Mouse (Mus musculus) adrenal gland, postnatal 10 days (tissue): ENCODE measurements around the gene Tsc22d4. TPM values are rescaled to one million over a fixed set of nuclear protein-coding genes. Genes with fewer than 3 reads are reported as not detected.
A peak's percentile ranks its signal among the peaks of the same experiment; 100 is the strongest.

Source experiments
- DNase-seq: peaks from one replicate; pipeline ENCODE4 v3.0.0; 2021; ENCODE audit warnings: mixed read lengths
- total RNA-seq, 2 experiments: library from RNA; stranded (reverse); gene quantifications; 2 replicates each; pipeline ENCODE4 v1.2.3; 2021

Tsc22d4 gene
- total RNA-seq, 2 experiments from 2014 or later = 88.3 to 101 TPM

DNA sequence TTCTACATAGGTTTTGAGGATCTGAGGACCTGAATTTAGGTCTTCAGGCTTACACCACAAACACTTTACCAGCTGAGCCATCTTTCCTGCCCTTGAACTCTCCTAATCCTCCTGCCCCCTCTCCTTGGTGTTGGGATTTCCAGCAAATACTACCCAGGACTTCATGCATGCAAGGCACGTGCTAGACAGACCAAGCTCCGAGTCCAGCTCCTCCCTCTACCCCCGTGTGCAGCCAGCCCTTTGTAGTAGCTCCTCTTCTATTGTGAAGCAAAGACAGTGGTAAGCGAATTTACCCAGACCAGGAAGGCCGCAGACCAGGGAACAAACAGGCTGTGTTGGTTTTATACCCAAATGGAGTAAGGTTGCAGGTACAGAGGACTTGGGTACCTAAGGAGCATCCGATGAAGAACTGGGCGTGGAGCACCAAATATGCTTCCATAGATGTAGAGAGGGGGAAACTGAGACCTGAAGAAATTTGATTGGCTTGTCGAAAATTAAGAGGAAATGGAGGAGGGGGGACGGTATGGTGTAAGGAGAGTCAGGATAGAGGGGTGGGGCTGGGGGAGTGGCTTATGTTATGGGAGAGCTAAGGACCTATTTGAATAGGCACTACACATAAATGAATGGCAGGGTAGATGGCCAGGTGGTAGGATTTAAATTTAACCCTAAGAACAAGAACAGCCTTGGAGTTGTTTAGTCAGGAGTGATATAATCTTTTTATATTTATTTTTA lies 19.2 kb downstream of the Tsc22d4 start:
- DNase-seq = no peak

DNA sequence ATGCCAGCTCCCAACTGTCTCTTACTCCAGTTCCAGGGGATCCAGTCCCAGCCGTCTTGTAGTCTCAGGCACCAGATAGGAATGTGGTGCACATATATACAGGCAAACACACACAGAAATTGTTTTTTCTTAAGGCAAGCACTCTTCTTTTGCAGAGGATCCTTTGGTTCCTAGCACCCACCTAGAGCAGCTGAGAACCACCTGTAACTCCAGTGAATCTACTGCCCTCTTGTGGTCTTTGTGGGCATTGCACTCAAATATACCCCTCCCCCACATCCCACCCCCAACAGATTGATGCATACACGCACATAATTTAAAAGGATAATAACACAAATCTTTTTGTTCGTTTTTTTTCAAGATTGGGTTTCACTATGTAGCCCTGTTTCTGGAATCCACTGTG lies 20.7 kb downstream of the Tsc22d4 start:
- no peak for DNase-seq

DNA sequence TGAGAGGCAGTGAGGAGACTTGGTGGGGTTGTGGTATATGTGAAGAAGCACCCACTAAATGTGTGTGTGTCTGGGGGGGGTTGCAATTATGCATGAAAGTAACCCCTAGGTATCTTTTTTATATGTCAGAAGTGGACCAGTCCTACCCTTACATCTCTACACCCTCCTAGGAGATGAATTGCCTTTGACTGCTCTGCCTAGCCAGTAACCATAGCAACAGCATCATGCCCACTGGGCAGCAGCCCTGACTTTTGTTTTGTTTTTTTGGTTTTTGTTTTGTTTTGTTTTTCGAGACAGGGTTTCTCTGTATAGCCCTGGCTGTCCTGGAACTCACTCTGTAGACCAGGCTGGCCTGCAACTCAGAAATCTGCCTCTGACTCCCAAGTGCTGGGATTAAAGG lies 22.9 kb downstream of the Tsc22d4 start:
- no peak for DNase-seq

DNA sequence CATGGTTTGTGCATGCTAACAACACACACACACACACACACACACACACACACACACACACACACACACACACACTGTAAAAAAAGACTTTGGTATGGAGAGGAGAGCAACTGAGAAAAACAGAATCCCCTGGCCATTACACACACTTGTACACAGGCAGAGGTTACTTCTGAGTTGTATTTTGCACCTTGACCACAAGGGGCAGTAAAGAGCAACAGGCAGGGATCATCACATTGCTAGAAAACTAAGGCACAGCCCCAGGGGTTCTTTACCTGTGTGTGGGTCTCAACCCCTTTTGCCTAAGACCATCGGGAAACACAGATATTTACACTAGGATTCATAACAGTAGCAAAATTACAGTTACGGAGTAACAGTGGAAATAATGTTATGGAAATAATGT lies 25.2 kb downstream of the Tsc22d4 start:
- DNase-seq = no peak

DNA sequence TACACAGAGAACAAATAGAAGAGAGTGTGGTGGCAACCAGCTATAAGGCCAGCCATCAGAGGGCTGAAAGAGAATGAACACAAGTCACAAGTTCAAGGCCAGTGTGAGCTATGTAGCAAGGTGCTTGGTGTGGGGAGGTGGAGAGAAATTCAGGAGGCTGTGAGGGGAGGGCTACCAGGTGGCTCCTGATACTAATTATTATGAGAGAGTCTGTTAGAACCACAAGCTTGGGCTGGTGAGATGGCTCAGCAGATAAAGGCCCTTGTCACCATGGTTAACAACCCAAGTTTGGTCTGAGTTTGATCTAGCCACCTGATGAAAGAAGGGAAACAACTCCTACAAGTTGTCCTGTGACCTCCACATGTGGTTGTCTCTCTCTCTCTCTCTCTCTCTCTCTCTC lies 27.2 kb downstream of the Tsc22d4 start:
- DNase-seq = no peak

DNA sequence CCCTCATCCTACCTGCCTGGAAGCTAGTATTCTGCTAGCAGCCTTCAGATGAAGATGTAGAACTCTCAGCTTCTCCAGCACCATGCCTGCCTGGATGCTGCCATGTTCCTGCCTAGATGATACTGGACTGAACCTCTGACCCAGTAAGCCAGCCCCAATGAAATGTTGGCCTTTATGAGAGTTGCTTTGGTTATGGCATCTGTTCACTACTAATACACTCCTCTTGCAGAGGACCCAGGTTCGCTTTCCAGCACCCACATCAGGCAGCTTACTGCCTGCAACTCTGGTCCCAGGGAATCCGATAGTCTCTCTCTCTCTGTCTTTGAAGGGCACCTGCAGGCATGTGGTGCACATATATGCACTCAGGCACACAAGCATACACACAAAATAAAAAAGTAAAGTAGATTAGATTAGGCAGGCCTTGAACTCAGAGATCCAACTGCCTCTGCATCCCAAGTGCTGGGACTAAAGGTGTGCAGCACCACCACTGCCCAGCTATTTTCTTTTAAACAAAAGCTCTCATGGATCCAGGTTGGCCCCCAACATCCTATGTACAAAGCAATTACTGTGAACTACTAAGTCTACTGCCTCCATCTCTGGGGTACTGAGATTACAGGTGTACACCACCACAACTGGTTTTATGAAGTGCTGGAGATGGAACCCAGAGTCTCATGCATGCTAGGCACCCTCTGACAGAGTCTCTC lies 30.2 kb downstream of the Tsc22d4 start:
- no peak for DNase-seq

DNA sequence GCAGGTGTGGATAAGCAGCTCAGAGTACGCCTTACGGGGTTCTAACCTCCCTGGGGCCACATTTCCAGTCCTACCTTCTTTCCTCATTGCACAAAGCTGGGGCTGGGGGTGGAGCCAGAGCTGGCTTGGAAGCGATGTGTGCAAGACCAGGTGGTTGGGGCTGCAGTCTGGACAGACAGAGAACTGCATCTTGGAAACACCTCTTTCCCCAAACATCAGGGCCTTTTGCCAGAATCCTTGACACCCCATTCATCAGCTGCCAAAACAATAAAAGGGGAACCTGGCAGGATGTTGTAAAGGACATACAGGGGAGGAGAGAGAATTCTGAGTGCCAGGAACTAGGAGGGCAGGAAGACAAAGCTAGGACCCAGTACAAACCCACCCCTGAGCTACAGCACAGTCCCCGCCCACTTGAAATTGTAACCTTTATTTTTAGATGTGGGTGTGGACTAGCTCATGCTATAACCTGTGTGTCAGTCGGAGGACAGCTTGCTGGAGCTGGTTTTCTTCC lies 30.9 kb downstream of the Tsc22d4 start:
- DNase-seq = peak; percentile 52

DNA sequence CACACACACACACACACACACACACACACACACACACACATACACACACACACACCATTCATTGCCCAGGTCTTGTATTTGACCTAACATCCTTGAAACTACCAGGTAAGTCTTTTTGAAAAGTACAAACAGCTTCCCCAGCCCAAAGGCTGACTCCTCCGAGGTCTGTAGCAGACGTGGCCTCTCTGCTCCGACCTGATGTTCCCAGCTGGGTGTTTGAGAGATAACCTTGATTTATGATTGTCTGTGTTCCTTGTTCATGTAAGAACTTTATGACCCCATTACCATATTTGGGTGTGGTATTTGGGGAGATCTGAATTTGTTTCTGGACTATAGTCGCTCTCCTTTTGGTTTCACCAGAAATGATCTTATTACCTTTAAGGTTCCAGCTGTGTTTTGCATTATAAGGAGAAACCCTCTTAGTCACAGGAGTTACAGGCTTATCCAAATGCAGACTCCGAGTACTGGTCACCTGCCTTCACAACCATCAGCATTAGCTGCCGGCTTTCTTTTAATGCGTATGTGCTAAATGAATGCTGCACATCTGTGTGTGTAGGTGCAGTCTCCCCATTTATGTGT lies 31.8 kb downstream of the Tsc22d4 start:
- no peak for DNase-seq

DNA sequence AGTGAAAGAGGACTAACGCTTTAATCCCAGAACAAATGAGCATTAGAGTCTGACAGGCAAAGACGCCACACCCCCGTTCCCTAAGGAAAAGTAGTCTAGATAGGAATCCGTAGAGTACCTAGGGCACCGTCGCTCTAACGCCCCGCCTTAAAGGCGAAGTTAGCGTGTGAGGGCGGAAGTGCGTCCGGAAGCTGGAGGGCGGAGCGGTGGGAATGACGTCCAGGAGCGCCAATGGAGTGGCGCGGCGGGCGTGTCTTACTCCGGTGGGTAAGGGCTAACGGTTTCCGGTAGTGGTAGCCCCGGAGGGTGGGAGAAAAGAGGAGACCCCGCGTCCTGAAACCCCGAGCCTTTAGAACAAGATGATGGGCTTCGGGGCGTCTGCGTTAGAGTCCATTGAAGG lies 33.1 kb downstream of the Tsc22d4 start, which contains the start of gene Ppp1r35:
TSS of gene Ppp1r35 (plus strand) at position 215 of the 400 bp plus-strand sequence.
- DNase-seq = peak; percentile 98

DNA sequence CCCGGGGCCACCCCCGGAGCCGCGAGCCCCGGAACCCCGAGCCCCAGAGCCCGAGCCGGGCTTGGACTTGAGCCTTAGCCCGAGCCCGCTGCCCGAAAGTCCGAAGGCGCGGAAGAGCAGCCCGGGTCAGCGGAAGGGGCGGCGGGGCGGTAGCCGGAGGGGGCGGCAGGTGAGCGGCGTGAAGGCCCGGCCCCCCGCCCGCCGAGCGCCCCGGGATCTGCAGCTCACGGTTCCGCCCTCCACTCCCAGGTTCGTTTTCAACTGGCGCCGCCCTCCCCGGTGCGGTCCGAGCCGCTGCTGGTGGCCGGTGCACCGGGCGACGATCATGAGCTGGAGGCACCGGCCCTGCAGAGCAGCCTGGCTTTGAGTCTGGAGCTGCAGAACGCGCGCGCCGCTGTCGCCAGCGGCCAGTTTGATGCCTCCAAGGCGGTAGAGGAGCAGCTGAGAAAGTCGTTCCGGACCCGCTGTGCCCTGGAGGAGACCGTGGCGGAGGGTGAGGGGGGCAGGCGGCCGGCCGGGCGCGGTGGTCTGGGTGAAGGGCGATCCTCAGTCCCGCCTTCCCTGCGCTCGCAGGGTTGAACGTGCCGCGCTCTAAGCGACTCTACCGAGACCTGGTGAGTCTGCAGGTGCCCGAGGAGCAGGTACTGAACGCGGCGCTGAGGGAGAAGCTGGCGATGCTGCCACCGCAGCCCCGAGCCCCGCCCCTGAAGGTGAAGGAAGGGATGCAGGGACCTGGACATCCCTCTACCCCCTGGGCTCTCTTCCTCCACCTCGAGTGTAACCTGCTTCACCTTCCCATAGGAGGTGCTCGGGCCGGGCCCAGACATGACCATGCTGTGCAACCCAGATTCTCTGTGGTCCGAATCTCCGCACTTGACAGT lies 33.8 kb downstream of the Tsc22d4 start:
- peak; percentile 66 for DNase-seq

DNA sequence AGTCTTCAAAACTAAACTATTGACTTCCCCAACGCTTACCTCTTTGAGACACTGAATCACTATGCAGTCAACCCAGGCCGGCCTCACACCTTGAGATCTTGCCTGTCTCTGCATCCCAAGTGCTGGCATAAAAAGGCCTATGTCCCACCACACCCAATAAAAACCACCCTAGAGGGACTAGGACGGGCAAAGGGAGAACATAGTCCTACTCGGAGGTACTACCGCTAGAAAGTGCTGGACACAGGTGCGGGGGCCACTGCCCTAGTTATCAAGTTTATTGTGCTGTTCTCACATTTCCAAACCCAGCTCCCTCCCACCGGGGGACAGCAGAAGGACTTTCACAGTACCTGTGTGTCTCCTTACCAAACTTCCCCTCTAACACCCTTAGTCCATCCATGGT lies 36.1 kb downstream of the Tsc22d4 start:
- no peak for DNase-seq

DNA sequence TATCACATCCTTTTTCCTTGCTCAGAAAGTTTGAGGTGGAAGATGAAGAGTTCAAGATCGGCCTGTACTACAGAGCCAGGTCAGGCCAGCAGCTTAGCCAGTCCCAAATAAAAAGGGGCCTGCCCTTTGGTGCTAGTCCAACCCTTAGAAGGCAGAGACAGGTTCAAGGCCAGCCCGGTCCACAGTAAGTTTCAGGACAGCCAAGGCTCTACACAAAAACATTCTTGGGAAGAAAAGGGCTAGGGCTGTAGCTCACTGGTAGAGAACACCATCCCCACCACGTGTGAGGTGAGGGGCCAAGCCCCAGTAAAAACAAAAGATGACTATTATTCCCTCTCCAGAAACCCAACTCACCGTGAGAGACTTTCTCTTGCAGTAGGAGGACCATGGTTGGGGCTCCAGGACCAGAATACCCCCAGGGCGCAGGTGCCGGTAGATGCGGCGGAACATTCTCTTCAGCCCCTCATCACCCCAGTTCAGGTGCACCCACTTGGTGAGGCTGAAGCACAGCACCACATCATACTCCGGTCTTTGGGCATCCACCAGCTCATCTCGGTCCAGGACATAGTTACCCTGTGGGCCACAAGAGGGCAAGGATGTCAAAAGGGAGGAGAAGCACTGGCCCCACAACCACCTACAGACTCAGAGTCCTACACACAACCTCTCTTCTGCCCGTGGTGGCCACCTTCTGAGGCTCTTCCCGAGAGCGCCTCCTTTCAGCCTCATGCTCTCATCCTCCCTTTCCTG lies 37.4 kb downstream of the Tsc22d4 start:
- DNase-seq = no peak

DNA sequence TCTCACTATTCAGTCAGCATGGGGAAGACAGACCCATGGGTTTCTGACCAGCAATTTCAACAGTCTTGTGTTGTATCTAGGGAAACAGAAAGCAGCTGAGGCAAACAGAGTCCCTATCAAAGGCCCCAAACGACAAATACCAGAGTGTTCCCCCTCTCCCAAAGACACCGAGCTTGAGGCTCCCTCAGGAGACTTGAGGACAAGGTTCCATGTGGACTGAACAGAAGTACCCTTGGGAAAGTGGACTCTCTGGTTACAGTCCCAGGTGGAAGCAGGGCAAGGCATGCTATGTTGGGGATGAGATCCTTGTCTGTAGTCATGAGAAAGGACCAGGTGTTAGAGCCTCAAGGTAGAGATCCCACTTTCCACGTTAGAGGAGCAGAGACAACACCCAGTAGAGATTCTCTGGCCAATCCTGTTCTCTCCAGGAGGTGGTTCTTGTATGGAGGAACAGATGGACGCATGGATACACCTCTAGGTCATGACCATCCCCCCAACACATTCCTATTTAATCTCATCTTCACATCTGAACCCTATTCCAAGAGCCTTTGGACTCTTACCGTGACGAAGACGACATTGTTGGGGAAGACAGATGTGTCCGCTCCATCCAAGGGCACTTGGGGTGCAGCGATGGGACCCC lies 38.5 kb downstream of the Tsc22d4 start:
- no peak for DNase-seq

DNA sequence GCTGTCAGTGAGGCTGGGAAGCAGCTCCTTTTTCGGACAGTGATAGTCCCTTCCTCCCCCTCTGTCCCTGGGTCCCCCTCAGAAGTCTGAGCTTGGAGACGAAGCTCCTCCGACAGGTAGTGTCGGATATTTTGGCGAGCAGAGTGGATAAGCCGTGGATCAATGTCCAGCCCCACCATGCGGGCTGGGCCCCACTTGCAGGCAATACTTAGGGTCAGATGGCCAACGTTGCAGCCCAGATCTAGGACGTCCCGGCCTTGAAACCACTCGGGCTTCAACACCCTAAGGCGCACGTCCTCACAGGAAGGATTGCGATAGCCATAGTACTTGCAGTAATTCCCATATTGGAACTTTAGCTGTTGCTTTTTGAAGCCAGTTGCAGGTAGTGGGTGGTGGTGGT lies 39.0 kb downstream of the Tsc22d4 start:
- peak; percentile 44 for DNase-seq

DNA sequence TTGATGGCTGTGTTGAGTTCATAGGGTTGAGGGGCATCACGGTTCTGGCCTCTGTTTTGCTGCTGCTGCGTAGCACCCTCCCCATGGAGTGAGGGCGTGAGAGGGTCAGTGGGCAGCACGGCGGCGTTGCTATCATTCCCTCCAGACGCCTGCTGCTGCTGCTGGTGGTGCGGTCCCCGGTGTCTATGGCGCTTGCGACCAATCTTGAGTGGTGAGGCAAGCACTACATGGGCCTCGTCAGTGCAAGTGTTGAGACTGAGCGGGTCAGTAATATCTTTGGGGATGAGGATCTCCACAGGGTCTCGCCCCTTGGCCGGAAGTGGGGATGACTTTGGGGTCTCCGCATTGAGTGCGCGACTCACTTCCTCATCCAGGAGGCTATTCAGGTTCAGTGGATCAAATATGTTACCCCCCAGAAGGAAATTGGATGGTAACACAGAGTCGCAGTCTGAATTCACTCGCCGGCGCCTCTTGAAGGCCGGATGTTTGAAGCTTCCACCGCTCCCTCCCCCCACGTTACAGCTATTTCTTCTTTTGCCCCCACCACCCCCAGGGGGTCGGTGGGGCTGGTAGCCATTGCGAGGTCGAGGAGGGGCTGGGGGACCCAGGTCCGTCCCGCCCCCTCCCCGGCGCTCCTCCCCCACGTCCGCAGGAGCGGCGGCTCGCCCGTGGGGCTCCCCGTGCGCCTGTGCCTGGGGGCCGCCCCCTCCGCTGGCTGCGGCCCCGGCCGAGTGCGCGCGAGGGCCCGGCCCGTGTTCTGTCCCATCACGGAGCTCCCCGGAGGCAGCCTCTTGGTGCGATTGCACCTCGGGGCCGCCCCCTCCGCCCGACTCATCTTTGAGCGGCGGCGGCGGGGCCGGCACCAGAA lies 39.9 kb downstream of the Tsc22d4 start:
- DNase-seq = peak; percentile 73

DNA sequence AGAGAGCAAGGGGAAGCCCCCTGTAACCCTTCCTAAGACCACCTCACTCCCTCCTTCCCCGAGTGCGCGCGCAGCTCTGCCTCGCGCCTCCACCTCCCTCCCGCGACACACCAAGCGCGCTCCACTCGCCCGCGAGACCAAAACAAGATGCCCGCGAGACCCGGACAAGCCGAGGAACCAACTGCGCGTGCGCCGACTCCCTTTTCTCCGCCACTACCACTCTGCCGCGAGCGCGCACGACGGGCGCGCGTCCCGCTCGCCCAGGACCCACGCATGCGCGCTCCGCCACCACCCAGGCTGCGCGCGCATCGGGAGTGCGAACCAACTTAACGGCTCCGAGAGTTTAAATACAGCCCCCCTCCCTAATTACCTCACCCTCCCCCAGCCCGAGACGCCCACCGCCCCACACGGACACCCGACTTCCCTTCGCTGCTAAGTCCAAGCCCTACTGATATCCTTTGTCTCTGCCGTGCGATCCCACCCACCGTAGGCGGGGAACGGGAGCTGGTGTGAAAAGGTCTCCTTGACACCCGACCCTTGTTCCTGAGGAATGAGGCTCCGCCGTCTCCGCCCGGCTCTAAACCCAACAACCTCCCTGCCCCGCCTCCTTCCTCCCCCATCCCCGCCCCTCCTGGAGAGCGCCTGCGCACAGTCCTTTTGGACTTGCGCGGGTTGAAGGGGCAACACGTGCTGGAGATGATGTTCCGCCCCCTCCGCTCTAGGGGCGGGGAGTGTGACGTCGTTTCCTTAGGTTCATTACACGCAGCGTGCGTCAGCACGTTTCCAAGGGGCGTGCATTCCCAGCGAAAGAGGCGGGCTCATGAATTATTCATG lies 40.8 kb downstream of the Tsc22d4 start:
- DNase-seq = peak; percentile 99

DNA sequence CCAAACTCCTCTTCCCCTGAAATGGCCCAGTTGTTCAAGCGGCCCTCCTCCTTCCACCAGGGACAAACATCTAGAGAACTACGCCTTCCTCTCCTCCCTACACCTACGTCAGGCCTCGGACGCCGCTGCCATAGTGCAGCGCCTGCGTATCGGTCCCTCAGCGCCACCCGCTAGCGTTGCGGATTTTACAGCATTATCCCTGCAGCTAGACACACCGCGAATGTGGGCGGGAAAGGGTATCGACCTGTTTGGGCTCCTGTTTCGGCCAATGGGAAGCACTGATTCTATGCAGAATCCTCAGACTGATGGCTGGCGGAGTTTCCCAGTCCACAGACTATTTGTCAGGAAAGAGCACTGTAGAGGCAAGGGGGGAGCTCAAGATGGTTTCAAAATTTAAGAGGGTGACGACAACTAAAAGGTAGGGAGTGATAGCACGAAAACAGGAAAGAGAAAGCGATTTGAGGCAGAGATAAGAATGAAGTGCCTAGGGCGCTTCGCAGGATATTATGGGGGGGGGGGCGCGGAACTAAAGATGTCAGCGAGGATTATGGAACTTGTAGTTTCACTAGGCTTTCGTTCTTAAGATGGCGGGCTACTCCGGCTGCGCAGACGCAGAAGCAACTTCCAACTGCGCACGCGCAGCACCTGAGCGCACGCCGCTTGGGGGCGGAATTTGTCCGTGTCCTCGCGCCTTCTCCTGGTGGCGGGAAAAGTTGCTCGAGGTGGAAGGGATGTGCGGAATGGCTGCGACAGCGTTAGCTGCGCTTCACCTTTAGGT lies 41.8 kb downstream of the Tsc22d4 start, which contains the start of the genes Mepce and Zcwpw1:
TSS of gene Mepce (minus strand) at position 505 of the 778 bp plus-strand sequence.
TSS of gene Zcwpw1 (plus strand) at position 648 of the 778 bp plus-strand sequence.
- DNase-seq = peak; percentile 97

DNA sequence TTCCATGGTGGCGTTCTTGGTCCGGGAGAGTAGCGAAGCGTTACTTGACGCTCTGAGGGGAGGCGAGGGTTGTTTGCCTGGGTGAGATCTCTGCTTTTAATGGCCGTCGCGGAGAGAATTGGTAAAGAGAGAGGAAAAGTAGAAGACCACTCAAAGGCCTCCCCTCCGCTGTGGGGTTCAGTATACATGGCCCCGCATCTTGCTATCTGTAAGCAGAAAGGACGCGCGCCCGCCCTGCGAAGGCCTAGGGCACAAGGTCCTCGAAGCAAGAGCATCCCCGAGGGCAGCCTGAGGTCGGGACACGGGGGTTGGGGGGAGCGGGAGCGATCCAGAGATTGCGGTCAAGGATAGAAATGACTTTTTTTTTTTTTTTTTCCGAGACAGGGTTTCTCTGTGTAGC lies 42.6 kb downstream of the Tsc22d4 start:
- DNase-seq = no peak
